Comparison of ENCODE assay signal across 8 mouse cellular contexts in genomic region chr8:95352151-95352870, GRCm38 (mm10). TPM values are rescaled to one million over a fixed set of nuclear protein-coding genes. Genes with fewer than 3 reads are reported as not detected.
DNase-seq lines count a peak whose midpoint lies in the region; ATAC-seq and TF ChIP-seq lines count a peak whose summit lies in the region.

Gene Mmp15 (plus strand): TSS chr8:95352268.

- peaks cover 0 to 2% of the 10 kb centered on the region in 2 experiments; a peak in 3 of 4 replicates for H3K4me1 ChIP-seq in ES-E14 (ENCODE audit: control insufficient read depth in 2 of 2, insufficient read depth in 2 of 2, low read length in 2 of 2, poor library complexity in 1 of 2)
- peaks cover 26% of the 10 kb centered on the region for H3K4me1 ChIP-seq in brown adipose tissue, adult 24 weeks (ENCODE audit: control insufficient read depth, insufficient read depth, insufficient read length, low read length)
- peaks cover 54% of the 10 kb centered on the region for H3K4me1 ChIP-seq in forebrain, embryonic 13.5 days
- peaks cover 59% of the 10 kb centered on the region for H3K4me1 ChIP-seq in heart, embryonic 16.5 days (ENCODE audit: control insufficient read depth, insufficient read depth, low read length)
- peaks cover 11% of the 10 kb centered on the region for H3K4me1 ChIP-seq in liver, postnatal 0 days (ENCODE audit: insufficient read depth)
- H3K4me1 ChIP-seq in olfactory bulb, adult 2 months (ENCODE audit: control insufficient read depth, insufficient read depth, low read length): peaks cover 34% of the 10 kb centered on the region

- peak; percentile 63 for DNase-seq in ES-E14 (ENCODE audit: low read depth, low spot score)
- DNase-seq in kidney, postnatal 25 days: peak; percentile 72 to 82
- peak; percentile 58 for DNase-seq in liver, postnatal 0 days

- TF ChIP-seq POLR2A in olfactory bulb, adult 2 months (IDR thresholded peaks at IDR 0.05; ENCODE audit: insufficient read depth, low read depth, low read length): 0 out of 2 replicates have a peak, but pooled peaks have one; percentile 27

- TF ChIP-seq CTCF in liver, postnatal 0 days (IDR thresholded peaks at IDR 0.05; ENCODE audit: low read depth): no peak
- TF ChIP-seq CTCF in olfactory bulb, adult 2 months (IDR thresholded peaks at IDR 0.05; ENCODE audit: insufficient read depth, low read depth, low read length): no peak

- TF ChIP-seq EP300 in liver, postnatal 0 days (IDR thresholded peaks at IDR 0.05; ENCODE audit: low read depth): no peak

- peak within 1 kb of the TSS; percentile 76 for H3K9ac ChIP-seq in ES-E14 (ENCODE audit: insufficient read depth, low read depth, low read length, poor library complexity, severe bottlenecking)
- peak within 1 kb of the TSS; percentile 94 for H3K9ac ChIP-seq in forebrain, embryonic 13.5 days
- H3K9ac ChIP-seq in heart, embryonic 16.5 days (ENCODE audit: low read length): peak within 1 kb of the TSS; percentile 96
- H3K9ac ChIP-seq in liver, postnatal 0 days (replicated peaks): peak within 1 kb of the TSS; percentile 57

- no peak within 1 kb of the TSS for H3K27ac ChIP-seq in ES-E14 (ENCODE audit: insufficient read depth, low read depth, low read length, poor library complexity, severe bottlenecking)
- H3K27ac ChIP-seq in brown adipose tissue, adult 24 weeks (replicated peaks; ENCODE audit: low read depth, low read length): peak within 1 kb of the TSS; percentile 80
- peak within 1 kb of the TSS; percentile 89 for H3K27ac ChIP-seq in forebrain, embryonic 13.5 days
- peak within 1 kb of the TSS; percentile 84 for H3K27ac ChIP-seq in heart, embryonic 16.5 days (ENCODE audit: low read length)
- no peak within 1 kb of the TSS for H3K27ac ChIP-seq in liver, postnatal 0 days (ENCODE audit: low read depth)
- no peak within 1 kb of the TSS for H3K27ac ChIP-seq in olfactory bulb, adult 2 months (ENCODE audit: insufficient read depth, low read depth, low read length)

- no peaks in the 10 kb centered on the region for H3K27me3 ChIP-seq in forebrain, embryonic 13.5 days
- H3K27me3 ChIP-seq in heart, embryonic 16.5 days (ENCODE audit: control insufficient read depth, insufficient read depth, low read length): no peaks in the 10 kb centered on the region
- H3K27me3 ChIP-seq in liver, postnatal 0 days (ENCODE audit: insufficient read depth, low read length): peaks cover 39% of the 10 kb centered on the region

- H3K36me3 ChIP-seq in ES-E14 (ENCODE audit: control insufficient read depth, insufficient read depth, low read length, poor library complexity, severe bottlenecking): no peaks in the 10 kb centered on the region
- H3K36me3 ChIP-seq in forebrain, embryonic 13.5 days (ENCODE audit: poor library complexity, severe bottlenecking): no peaks in the 10 kb centered on the region
- H3K36me3 ChIP-seq in heart, embryonic 16.5 days (ENCODE audit: control insufficient read depth, insufficient read depth): no peaks in the 10 kb centered on the region
- no peaks in the 10 kb centered on the region for H3K36me3 ChIP-seq in liver, postnatal 0 days (replicated peaks; ENCODE audit: insufficient read depth, low read length)

- WGBS in forebrain, embryonic 13.5 days: under 1% methylated on average over 75 of the region's 80 CpGs
- WGBS in heart, embryonic 16.5 days: under 1% methylated on average over 80 of the region's 80 CpGs
- WGBS in liver, postnatal 0 days (ENCODE audit: insufficient replicate concordance): 2% methylated on average over 80 of the region's 80 CpGs
- under 1% methylated on average over 79 of the region's 80 CpGs for WGBS in olfactory bulb, adult 2 months

- peak within 1 kb of the TSS; percentile 83 to 94 for H3K4me3 ChIP-seq in ES-E14 (ENCODE audit: insufficient read depth in 1 of 2, low read depth in 1 of 2, low read length in 2 of 2, poor library complexity in 1 of 2, severe bottlenecking in 1 of 2)
- H3K4me3 ChIP-seq in brown adipose tissue, adult 24 weeks (ENCODE audit: insufficient read depth, low read depth, low read length): peak within 1 kb of the TSS; percentile 85
- peak within 1 kb of the TSS; percentile 85 for H3K4me3 ChIP-seq in forebrain, embryonic 13.5 days
- peak within 1 kb of the TSS; percentile 81 for H3K4me3 ChIP-seq in heart, embryonic 16.5 days (ENCODE audit: low read length)
- peak within 1 kb of the TSS; percentile 57 for H3K4me3 ChIP-seq in liver, postnatal 0 days (ENCODE audit: low read depth, low read length)
- H3K4me3 ChIP-seq in olfactory bulb, adult 2 months (ENCODE audit: insufficient read depth, low read depth, low read length): peak within 1 kb of the TSS; percentile 72

- peak within 1 kb of the TSS; percentile 94 for H3K4me2 ChIP-seq in forebrain, embryonic 13.5 days
- H3K4me2 ChIP-seq in heart, embryonic 16.5 days (ENCODE audit: low read depth, low read length): peak within 1 kb of the TSS; percentile 84
- peak within 1 kb of the TSS; percentile 85 for H3K4me2 ChIP-seq in liver, postnatal 0 days (ENCODE audit: low read depth, low read length)

- in situ Hi-C loops in ES-E14 (cut with MboI; ENCODE audit: low sequenced_read_pairs in 2 of 2, unreplicated experiment in 2 of 2): no loop called here

- H3K9me3 ChIP-seq in ES-E14 (ENCODE audit: control insufficient read depth, insufficient read depth, low read depth, low read length): no peaks in the 10 kb centered on the region
- no peaks in the 10 kb centered on the region for H3K9me3 ChIP-seq in forebrain, embryonic 13.5 days (replicated peaks)
- no peaks in the 10 kb centered on the region for H3K9me3 ChIP-seq in heart, embryonic 16.5 days (replicated peaks; ENCODE audit: control insufficient read depth, low read length)
- H3K9me3 ChIP-seq in liver, postnatal 0 days (ENCODE audit: low read length): no peaks in the 10 kb centered on the region

- ATAC-seq in forebrain, embryonic 13.5 days: peak; percentile 77
- peak; percentile 79 for ATAC-seq in heart, embryonic 16.5 days (replicated peaks; ENCODE audit: extremely low read depth, insufficient read depth, low FRiP score)
- peak; percentile 63 for ATAC-seq in liver, postnatal 0 days
- no peak for ATAC-seq in inflammation-experienced regulatory T-cells, adult 6 months

TF ChIP-seq in ES-E14, 5 proteins besides CTCF, POLR2A, EP300 and RAD21:
- no peak for TF ChIP-seq MAFK (IDR thresholded peaks at IDR 0.05; ENCODE audit: insufficient read depth, low read depth, low read length)
- no peak for TF ChIP-seq ZC3H11A (IDR thresholded peaks at IDR 0.05; ENCODE audit: borderline replicate concordance, low read depth, low read length)
- no peak for TF ChIP-seq CHD2 (IDR thresholded peaks at IDR 0.05; ENCODE audit: low read depth, low read length)
- no peak for TF ChIP-seq ZNF384 (IDR thresholded peaks at IDR 0.05; ENCODE audit: low read depth, low read length)
- no peak; the same call in 1 of the 2 replicates for TF ChIP-seq HCFC1 (IDR thresholded peaks at IDR 0.05; ENCODE audit: borderline replicate concordance, insufficient read depth, low read length)

RNA-seq across cellular contexts. Expression of gene Mmp15, which starts in this region (rescaled TPM):
- 5.0 and 5.4 TPM in 2 replicates for total RNA-seq in ES-E14 (2012; rRNA removed)
- 6.1 and 6.5 TPM in 2 replicates for polyA plus RNA-seq in brown adipose tissue, adult 24 weeks (2012; ENCODE audit: insufficient read depth, insufficient read length, missing spikeins)
- polyA plus RNA-seq in forebrain, embryonic 13.5 days (2015; fragmentation: Nextera tagmentation; extraction: Ambion mirVana): 10.9 and 11.2 TPM in 2 replicates
- 30.1 and 39.4 TPM in 2 replicates for polyA plus RNA-seq in heart, embryonic 16.5 days (2015; fragmentation: Nextera tagmentation; extraction: Ambion mirVana)
- 0.66 and 0.76 TPM in 2 replicates for polyA plus RNA-seq in liver, postnatal 0 days (2015; fragmentation: Nextera tagmentation; extraction: Ambion mirVana)
- polyA plus RNA-seq in olfactory bulb, adult 2 months (2012; ENCODE audit: insufficient read depth, insufficient read length, low replicate concordance, missing spikeins): not detected in 2 replicates
- polyA plus RNA-seq in inflammation-experienced regulatory T-cells, adult 6 months (2017; shearing (Covaris generic)): 1 to 10 TPM in 1 of 3 experiments, under 1 TPM in 2; 0.53 to 1.3 (median 0.63) TPM

Comparison
In these comparisons a context has a peak if more than half of its experiments do, and no peak if none do; other contexts are left out.
1. Peak in DNase-seq, ATAC-seq, H3K4me3 ChIP-seq, H3K9ac ChIP-seq and H3K4me2 ChIP-seq in liver, postnatal 0 days; RNA of the gene not detected or under 1 TPM.
2. H3K27ac ChIP-seq: peak in brown adipose tissue, adult 24 weeks (single experiment), forebrain, embryonic 13.5 days (single experiment) and heart, embryonic 16.5 days (single experiment); none in ES-E14 (single experiment), liver, postnatal 0 days (single experiment) and olfactory bulb, adult 2 months (single experiment).
3. Peak in every context shown above with its lines, with median percentiles within 50 percentile points of each other: DNase-seq, H3K4me3 ChIP-seq, H3K9ac ChIP-seq and H3K4me2 ChIP-seq.